In genomic region chr8:115788421-115788820, GRCm38 (mm10) we compare ENCODE assay signal across 23 mouse cellular contexts.
DNase-seq lines count a peak whose midpoint lies in the region; ATAC-seq and TF ChIP-seq lines count a peak whose summit lies in the region.
"Had no signal": no experiment of that assay in that cellular context is flagged by ENCODE, and none has a peak within 500 bp of the region (broad histone marks: within the 10 kb centered on the region; RNA-seq: fewer than 3 reads in every experiment).

No protein-coding gene starts in this region.

- H3K9ac ChIP-seq in embryonic facial prominence, embryonic 14.5 days (ENCODE audit: low read depth, low read length) = no peak overlapping the region
- H3K9ac ChIP-seq in intestine, postnatal 0 days (ENCODE audit: low read depth, low read length) = no peak overlapping the region
- H3K9ac ChIP-seq: forebrain, embryonic 13.5 days; kidney, embryonic 15.5 days; limb, embryonic 15.5 days; liver, postnatal 0 days; neural tube, embryonic 13.5 days had no signal

- no peak overlapping the region for H3K4me3 ChIP-seq in embryonic facial prominence, embryonic 14.5 days (ENCODE audit: low read depth, low read length)
- no peak overlapping the region for H3K4me3 ChIP-seq in embryonic facial prominence, embryonic 10.5 days
- H3K4me3 ChIP-seq in intestine, postnatal 0 days (ENCODE audit: low read depth, low read length) = no peak overlapping the region
- H3K4me3 ChIP-seq: erythroblast, embryonic 14.5 days; forebrain, embryonic 13.5 days; heart, embryonic 10.5 days; kidney, embryonic 15.5 days; limb, embryonic 15.5 days; megakaryocyte, embryonic 14.5 days; neural tube, embryonic 13.5 days had no signal

- peak; percentile 14 for DNase-seq in embryonic facial prominence, embryonic 14.5 days (ENCODE audit: low spot score)
- no peak for DNase-seq in embryonic facial prominence, embryonic 10.5 days (ENCODE audit: low spot score)
- peak; percentile 14 to 20 for DNase-seq in lung, adult 18-20 months
- no peak for DNase-seq in lung, postnatal 4 days
- DNase-seq in adrenal gland, adult 2 months = peak; percentile 79
- no peak for DNase-seq in right cerebral cortex, postnatal 25 days
- DNase-seq: cerebellum, adult 18-20 months; cerebellum, postnatal 36 days; gastrocnemius, postnatal 36 days; layer of hippocampus, postnatal 36 days; liver, postnatal 0 days; midbrain, embryonic 14.5 days; right cerebral cortex, postnatal 4 days had no signal

- ATAC-seq in embryonic facial prominence, embryonic 14.5 days (ENCODE audit: low read depth) = no peak
- ATAC-seq in common myeloid progenitor, adult 5-6 weeks (replicated peaks; ENCODE audit: low read depth, poor library complexity, severe bottlenecking) = peak; percentile 63
- no peak for ATAC-seq in intestine, postnatal 0 days
- ATAC-seq: CD4-positive, CD25-positive, alpha-beta regulatory T cell, adult 4 months; forebrain, embryonic 13.5 days; liver, postnatal 0 days had no signal

- H3K4me1 ChIP-seq in embryonic facial prominence, embryonic 14.5 days (ENCODE audit: control insufficient read depth, insufficient read depth, low read length) = no peaks in the 10 kb centered on the region
- H3K4me1 ChIP-seq in embryonic facial prominence, embryonic 10.5 days = no peaks in the 10 kb centered on the region
- H3K4me1 ChIP-seq in intestine, postnatal 0 days (replicated peaks; ENCODE audit: control insufficient read depth, insufficient read depth, low read length) = peaks cover 4% of the 10 kb centered on the region; the same call in 1 of the 2 replicates
- H3K4me1 ChIP-seq: heart, embryonic 10.5 days; kidney, embryonic 15.5 days; limb, embryonic 15.5 days; megakaryocyte, embryonic 14.5 days; neural tube, embryonic 13.5 days had no signal

- H3K9me3 ChIP-seq in embryonic facial prominence, embryonic 14.5 days (ENCODE audit: control insufficient read depth, low read length) = no peaks in the 10 kb centered on the region
- H3K9me3 ChIP-seq in embryonic facial prominence, embryonic 10.5 days = no peaks in the 10 kb centered on the region
- no peaks in the 10 kb centered on the region for H3K9me3 ChIP-seq in intestine, postnatal 0 days (ENCODE audit: control insufficient read depth)
- H3K9me3 ChIP-seq: forebrain, embryonic 13.5 days; heart, embryonic 10.5 days; kidney, embryonic 15.5 days; limb, embryonic 15.5 days had no signal

- TF ChIP-seq CTCF in intestine, postnatal 0 days (IDR thresholded peaks at IDR 0.05; ENCODE audit: low read depth) = no peak

- no peaks in the 10 kb centered on the region for H3K27me3 ChIP-seq in embryonic facial prominence, embryonic 14.5 days (replicated peaks; ENCODE audit: control insufficient read depth, insufficient read depth, low read length)
- H3K27me3 ChIP-seq in embryonic facial prominence, embryonic 10.5 days (replicated peaks; ENCODE audit: low read depth, poor library complexity, severe bottlenecking) = no peaks in the 10 kb centered on the region
- H3K27me3 ChIP-seq in intestine, postnatal 0 days (replicated peaks; ENCODE audit: control insufficient read depth, insufficient read depth, low read length) = no peaks in the 10 kb centered on the region
- H3K27me3 ChIP-seq: forebrain, embryonic 13.5 days; kidney, embryonic 15.5 days; limb, embryonic 15.5 days; megakaryocyte, embryonic 14.5 days; neural tube, embryonic 13.5 days had no signal

- no peaks in the 10 kb centered on the region for H3K36me3 ChIP-seq in embryonic facial prominence, embryonic 14.5 days (ENCODE audit: control insufficient read depth, insufficient read depth, low read length)
- no peaks in the 10 kb centered on the region for H3K36me3 ChIP-seq in embryonic facial prominence, embryonic 10.5 days (replicated peaks)
- H3K36me3 ChIP-seq in intestine, postnatal 0 days (ENCODE audit: control insufficient read depth, insufficient read depth) = no peaks in the 10 kb centered on the region
- H3K36me3 ChIP-seq: heart, embryonic 10.5 days; kidney, embryonic 15.5 days; limb, embryonic 15.5 days; neural tube, embryonic 13.5 days had no signal

- no peak overlapping the region for H3K27ac ChIP-seq in embryonic facial prominence, embryonic 14.5 days (replicated peaks; ENCODE audit: low read depth, low read length)
- H3K27ac ChIP-seq in embryonic facial prominence, embryonic 10.5 days (replicated peaks) = no peak overlapping the region
- H3K27ac ChIP-seq in intestine, postnatal 0 days (ENCODE audit: low read depth, low read length) = no peak overlapping the region
- H3K27ac ChIP-seq: forebrain, embryonic 13.5 days; heart, embryonic 10.5 days; kidney, embryonic 15.5 days; limb, embryonic 15.5 days; neural tube, embryonic 13.5 days had no signal

- WGBS in embryonic facial prominence, embryonic 14.5 days = 71% methylated on average over 6 of the region's 6 CpGs
- WGBS in embryonic facial prominence, embryonic 10.5 days = 71% methylated on average over 6 of the region's 6 CpGs
- 73% methylated on average over 6 of the region's 6 CpGs for WGBS in intestine, postnatal 0 days

- no peak overlapping the region for H3K4me2 ChIP-seq in embryonic facial prominence, embryonic 14.5 days (ENCODE audit: low read depth, low read length)
- H3K4me2 ChIP-seq in intestine, postnatal 0 days (replicated peaks; ENCODE audit: low read depth) = no peak overlapping the region
- H3K4me2 ChIP-seq: forebrain, embryonic 13.5 days; kidney, embryonic 15.5 days; limb, embryonic 15.5 days; neural tube, embryonic 13.5 days had no signal

Comparison
In these comparisons a context has a peak if more than half of its experiments do, and no peak if none do; other contexts are left out.
1. DNase-seq: peak in embryonic facial prominence, embryonic 14.5 days (single experiment), lung, adult 18-20 months (2 of 2) and adrenal gland, adult 2 months (single experiment); none in embryonic facial prominence, embryonic 10.5 days (single experiment), lung, postnatal 4 days (0 of 2) and right cerebral cortex, postnatal 25 days (single experiment).